In genomic region chr7:27232781-27233281, GRCm38 (mm10) we compare ENCODE assay signal across 8 mouse cellular contexts. TPM values are rescaled to one million over a fixed set of nuclear protein-coding genes. Genes with fewer than 3 reads are reported as not detected.
A peak's percentile ranks its signal among the peaks of the same experiment; 100 is the strongest.
DNase-seq lines count a peak whose midpoint lies in the region; ATAC-seq lines count a peak whose summit lies in the region.

Coq8b (plus strand) TSS chr7:27233023.

- DNase-seq in adrenal gland, adult (ENCODE audit: inconsistent age in 2 of 2, low spot score in 1 of 2), result peak; percentile 96 to 98
- DNase-seq in embryo, embryonic 10.5 days (ENCODE audit: low spot score), result peak; percentile 99
- peak; percentile 94 for DNase-seq in gastrocnemius, postnatal 14 days
- DNase-seq in left cerebral cortex, postnatal 10 days (ENCODE audit: extremely low spot score in 1 of 2, low spot score in 2 of 2), result peak; percentile 89 to 97
- DNase-seq in right cerebral cortex, postnatal 25 days, result peak; percentile 91
- DNase-seq in urinary bladder, postnatal 4 days (ENCODE audit: low spot score in 2 of 2), result peak; percentile 88 to 95

- peak; percentile 87 for ATAC-seq in inflammation-experienced regulatory T-cells, adult 6 months
- ATAC-seq in megakaryocyte-erythroid progenitor cell, adult 5-6 weeks (replicated peaks; ENCODE audit: low FRiP score, low TSS enrichment, poor library complexity, severe bottlenecking), result peak; percentile 93

- intact Hi-C loops in gastrocnemius, postnatal 14 days (cut with DNase I; ENCODE audit: low total_unique reads), result no loop called here
- intact Hi-C loops in left cerebral cortex, postnatal 10 days (cut with DNase I), result no loop called here

RNA-seq across cellular contexts. Expression of gene Coq8b, which starts in this region (rescaled TPM):
- 1 to 10 TPM; 3.9 to 4.1 TPM for total RNA-seq in gastrocnemius, postnatal 14 days (2021)
- 10 to 100 TPM in 2 of 3 experiments, 1 to 10 TPM in 1; 9.5 to 14.0 (median 10.9) TPM for polyA plus RNA-seq in inflammation-experienced regulatory T-cells, adult 6 months (2017; shearing (Covaris generic))
- total RNA-seq in left cerebral cortex, postnatal 10 days (2021), result 10 to 100 TPM; 28.3 TPM
- total RNA-seq in megakaryocyte-erythroid progenitor cell, adult 5-6 weeks (2014; fragmentation: Nextera tagmentation), result 13.0 and 26.7 TPM in 2 replicates
- total RNA-seq in megakaryocyte-erythroid progenitor cell, adult 5-6 weeks (2017), result 8.2 and 10.7 TPM in 2 replicates

Comparison
In these comparisons a context has a peak if more than half of its experiments do, and no peak if none do; other contexts are left out.
1. Peak in every context shown above with its lines: DNase-seq and ATAC-seq.